Mouse (Mus musculus) forebrain, postnatal 0 days (tissue): Measurements from ENCODE around the gene Gm5868. TPM values are rescaled to one million over a fixed set of nuclear protein-coding genes. Genes with fewer than 3 reads are reported as not detected.
A peak's percentile ranks its signal among the peaks of the same experiment; 100 is the strongest.

Experiments
- ATAC-seq: fragments of 200-750 bp; cut with Nextera tagmentation; 2 replicates; pipeline ENCODE4 v1.8.0; 2017; ENCODE audit warnings: mild to moderate bottlenecking, moderate library complexity
- DNase-seq: peaks from one replicate; pipeline ENCODE4 v3.0.0-alpha.2; 2015
- H3K27ac ChIP-seq: fragments of 300-500 bp; sonication (generic); 2 replicates; pipeline ENCODE4 v1.5.1; 2014; ENCODE audit warnings: low read depth, mild to moderate bottlenecking, antibody characterized with exemption, low read length, moderate library complexity, mixed read lengths
- H3K27me3 ChIP-seq: fragments of 300-500 bp; sonication (generic); 2 replicates; pipeline ENCODE4 v1.6.1; 2014; ENCODE audit warnings: mild to moderate bottlenecking, low read length, mixed read lengths; ENCODE audit not compliant: insufficient read depth
- H3K36me3 ChIP-seq: fragments of 300-500 bp; sonication (generic); 2 replicates; pipeline ENCODE4 v1.6.1; 2014; ENCODE audit warnings: mild to moderate bottlenecking, moderate library complexity; ENCODE audit not compliant: insufficient read depth
- H3K4me1 ChIP-seq: fragments of 300-500 bp; sonication (generic); 2 replicates; pipeline ENCODE4 v1.6.1; 2014; ENCODE audit warnings: antibody characterized with exemption; ENCODE audit not compliant: insufficient read depth
- H3K4me2 ChIP-seq: fragments of 300-500 bp; sonication (generic); 2 replicates; pipeline ENCODE4 v1.6.1; 2014; ENCODE audit warnings: low read depth, mild to moderate bottlenecking, moderate library complexity
- H3K4me3 ChIP-seq: fragments of 300-500 bp; sonication (generic); 2 replicates; pipeline ENCODE4 v1.5.1; 2014; ENCODE audit warnings: low read depth, low read length, mixed read lengths
- H3K9ac ChIP-seq: fragments of 300-500 bp; sonication (generic); 2 replicates; pipeline ENCODE4 v1.6.1; 2014; ENCODE audit warnings: mild to moderate bottlenecking
- H3K9me3 ChIP-seq: fragments of 300-500 bp; sonication (generic); 2 replicates; pipeline ENCODE4 v1.6.1; 2016; ENCODE audit warnings: low read length
- CTCF ChIP-seq: sonication (generic); IDR thresholded peaks from 2 replicates; pipeline ENCODE4 v1.5.1; 2016; ENCODE audit warnings: antibody characterized with exemption, control low read depth, low read depth
- WGBS: fragments of 180-500 bp; shearing (Covaris S2); extraction: QIAGEN DNeasy Blood & Tissue Kit; methylation state at CpG from one replicate; pipeline ENCODE4 v1.1.7; 2014; 5-methylcytosine and 5-hydroxymethylcytosine counted together
- polyA plus RNA-seq: library from polyadenylated mRNA; unstranded; fragments of >200 nt; fragmentation: Nextera tagmentation; extraction: Ambion mirVana; gene quantifications from 2 replicates; pipeline ENCODE4 v1.2.1, GENCODE M21; 2015
- total RNA-seq: library from RNA; depleted of rRNA; stranded (reverse); fragments of >200 nt; gene quantifications from 2 replicates; pipeline ENCODE4 v1.2.3, GENCODE M21; 2014; rRNA removed

The Gm5868 gene
- 1.2 and 2.3 TPM in 2 replicates for total RNA-seq
- polyA plus RNA-seq = 2.1 and 3.9 TPM in 2 replicates

- WGBS = 4% methylated on average over 37 of the region's 38 CpGs
- 0 out of 2 replicates have a peak within 1 kb of the TSS, but pooled peaks have one; percentile 31 for H3K9ac ChIP-seq
Observed at GRCm38 (mm10) chr5:72587192-72587681, at the start of gene Gm5868. TSS of gene Gm5868 (minus strand) at chr5:72587551.

GRCm38 (mm10) chr5:72636576-72636975 lies 49.2 kb upstream of the Gm5868 start:
- no peak for DNase-seq
- TF ChIP-seq CTCF = no peak
- WGBS = 92% methylated on average over 3 of the region's 3 CpGs
- no peak for ATAC-seq
- Histone ChIP-seq H3K9me3 (no peaks in the 10 kb centered on the region), H3K4me3 (no peak overlapping the region), H3K27ac (no peak overlapping the region), H3K4me2 (no peak overlapping the region), H3K27me3 (no peaks in the 10 kb centered on the region), H3K9ac (no peak overlapping the region), H3K36me3 (no peaks in the 10 kb centered on the region), H3K4me1 (no peaks in the 10 kb centered on the region)

More at GRCm38 (mm10) chr5:72587192-72587681, at the start of gene Gm5868:
- DNase-seq = no peak
- no peak for TF ChIP-seq CTCF
- H3K4me2 ChIP-seq = peak within 1 kb of the TSS; percentile 56
- ATAC-seq = peak; percentile 72
- no peaks in the 10 kb centered on the region for H3K9me3 ChIP-seq
- H3K27me3 ChIP-seq = no peaks in the 10 kb centered on the region
- H3K36me3 ChIP-seq = no peaks in the 10 kb centered on the region
- H3K4me3 ChIP-seq = peak within 1 kb of the TSS; percentile 31
- H3K4me1 ChIP-seq = no peaks in the 10 kb centered on the region
- H3K27ac ChIP-seq = no peak within 1 kb of the TSS

GRCm38 (mm10) chr5:72636122-72636521 lies 48.8 kb upstream of the Gm5868 start:
- no peak for TF ChIP-seq CTCF
- WGBS = 76% methylated on average over 3 of the region's 3 CpGs
- H3K9me3 ChIP-seq = no peaks in the 10 kb centered on the region
- DNase-seq = no peak
- no peaks in the 10 kb centered on the region for H3K4me1 ChIP-seq
- no peak overlapping the region for H3K4me2 ChIP-seq
- no peak overlapping the region for H3K27ac ChIP-seq
- H3K9ac ChIP-seq = no peak overlapping the region
- no peak overlapping the region for H3K4me3 ChIP-seq
- H3K27me3 ChIP-seq = no peaks in the 10 kb centered on the region
- ATAC-seq = no peak
- H3K36me3 ChIP-seq = no peaks in the 10 kb centered on the region

- WGBS = 89% methylated on average over 9 of the region's 9 CpGs
- ATAC-seq = no peak
- no peak for TF ChIP-seq CTCF
Observed at GRCm38 (mm10) chr5:72634791-72635271, 47.5 kb upstream of the Gm5868 start.

GRCm38 (mm10) chr5:72630026-72630425 lies 42.7 kb upstream of the Gm5868 start:
- Histone ChIP-seq H3K27me3 (no peaks in the 10 kb centered on the region), H3K36me3 (no peaks in the 10 kb centered on the region), H3K27ac (no peak overlapping the region), H3K4me3 (no peak overlapping the region), H3K4me1 (no peaks in the 10 kb centered on the region), H3K4me2 (no peak overlapping the region), H3K9me3 (no peaks in the 10 kb centered on the region), H3K9ac (no peak overlapping the region)
- no peak for ATAC-seq
- DNase-seq = no peak
- TF ChIP-seq CTCF = no peak
- 92% methylated on average over 6 of the region's 6 CpGs for WGBS

More at GRCm38 (mm10) chr5:72634791-72635271, 47.5 kb upstream of the Gm5868 start:
- H3K36me3 ChIP-seq = no peaks in the 10 kb centered on the region
- H3K4me3 ChIP-seq = no peak overlapping the region
- no peaks in the 10 kb centered on the region for H3K27me3 ChIP-seq
- H3K9me3 ChIP-seq = no peaks in the 10 kb centered on the region
- H3K4me2 ChIP-seq = no peak overlapping the region
- no peaks in the 10 kb centered on the region for H3K4me1 ChIP-seq
- no peak overlapping the region for H3K9ac ChIP-seq
- no peak for DNase-seq
- H3K27ac ChIP-seq = no peak overlapping the region

- DNase-seq (no peak), ATAC-seq (no peak)
- H3K27ac ChIP-seq = no peak overlapping the region
- no peaks in the 10 kb centered on the region for H3K27me3 ChIP-seq
- H3K4me3 ChIP-seq = no peak overlapping the region
- H3K9ac ChIP-seq = no peak overlapping the region
- no peak overlapping the region for H3K4me2 ChIP-seq
- TF ChIP-seq CTCF = no peak
- no peaks in the 10 kb centered on the region for H3K36me3 ChIP-seq
- H3K9me3 ChIP-seq = no peaks in the 10 kb centered on the region
- WGBS = 85% methylated on average over 1 of the region's 1 CpGs
- H3K4me1 ChIP-seq = no peaks in the 10 kb centered on the region
Observed at GRCm38 (mm10) chr5:72621022-72621421, 33.7 kb upstream of the Gm5868 start.

- H3K27ac ChIP-seq = no peak overlapping the region
- WGBS = 80% methylated on average over 4 of the region's 4 CpGs
Observed at GRCm38 (mm10) chr5:72617413-72617812, 30.1 kb upstream of the Gm5868 start.

More at GRCm38 (mm10) chr5:72617413-72617812, 30.1 kb upstream of the Gm5868 start:
- Histone ChIP-seq H3K4me1 (no peaks in the 10 kb centered on the region), H3K4me2 (no peak overlapping the region), H3K36me3 (no peaks in the 10 kb centered on the region), H3K9ac (no peak overlapping the region), H3K27me3 (no peaks in the 10 kb centered on the region), H3K9me3 (no peaks in the 10 kb centered on the region), H3K4me3 (no peak overlapping the region)
- ATAC-seq = no peak
- TF ChIP-seq CTCF = no peak
- DNase-seq = no peak
